Mouse (Mus musculus) embryonic facial prominence, embryonic 14.5 days (tissue): ENCODE measurements around the gene Fzd1. TPM values are rescaled to one million over a fixed set of nuclear protein-coding genes. Genes with fewer than 3 reads are reported as not detected.
A peak's percentile ranks its signal among the peaks of the same experiment; 100 is the strongest.

Experiments used
- ATAC-seq: fragments of 200-750 bp; cut with Nextera tagmentation; 2 replicates; pipeline ENCODE4 v1.8.0; 2017; ENCODE audit warnings: low read depth, moderate number of reproducible peaks, moderate TSS enrichment
- DNase-seq: peaks from one replicate; pipeline ENCODE4 v3.0.0-alpha.2; 2015; ENCODE audit warnings: low spot score
- H3K27ac ChIP-seq: fragments of 300-500 bp; sonication (generic); replicated peaks from 2 replicates; pipeline ENCODE4 v1.5.1; 2014; ENCODE audit warnings: low read depth, mild to moderate bottlenecking, low read length, moderate library complexity
- H3K27me3 ChIP-seq: fragments of 300-500 bp; sonication (generic); replicated peaks from 2 replicates; pipeline ENCODE4 v1.6.1; 2014; ENCODE audit warnings: low read length; ENCODE audit not compliant: control insufficient read depth, insufficient read depth
- H3K36me3 ChIP-seq: fragments of 300-500 bp; sonication (generic); 2 replicates; pipeline ENCODE4 v1.6.1; 2014; ENCODE audit warnings: low read length, mixed read lengths; ENCODE audit not compliant: control insufficient read depth, insufficient read depth
- H3K4me1 ChIP-seq: fragments of 300-500 bp; sonication (generic); 2 replicates; pipeline ENCODE4 v1.6.1; 2014; ENCODE audit warnings: antibody characterized with exemption, low read length; ENCODE audit not compliant: control insufficient read depth, insufficient read depth
- H3K4me2 ChIP-seq: fragments of 300-500 bp; sonication (generic); 2 replicates; pipeline ENCODE4 v1.6.1; 2014; ENCODE audit warnings: low read depth, mild to moderate bottlenecking, low read length, moderate library complexity, mixed read lengths
- H3K4me3 ChIP-seq: fragments of 300-500 bp; sonication (generic); 2 replicates; pipeline ENCODE4 v1.5.1; 2014; ENCODE audit warnings: low read depth, mild to moderate bottlenecking, low read length
- H3K9ac ChIP-seq: fragments of 300-500 bp; sonication (generic); 2 replicates; pipeline ENCODE4 v1.6.1; 2014; ENCODE audit warnings: low read depth, mild to moderate bottlenecking, low read length, moderate library complexity, mixed read lengths
- H3K9me3 ChIP-seq: fragments of 300-500 bp; sonication (generic); 2 replicates; pipeline ENCODE4 v1.6.1; 2016; ENCODE audit warnings: low read length; ENCODE audit not compliant: control insufficient read depth
- WGBS: fragments of 180-500 bp; shearing (Covaris S2); extraction: QIAGEN DNeasy Blood & Tissue Kit; methylation state at CpG from one replicate; pipeline ENCODE4 v1.1.7; 2014; 5-methylcytosine and 5-hydroxymethylcytosine counted together
- polyA plus RNA-seq: library from polyadenylated mRNA; unstranded; fragments of >200 nt; fragmentation: Nextera tagmentation; extraction: Ambion mirVana; gene quantifications from 2 replicates; pipeline ENCODE4 v1.2.1, GENCODE M21; 2014

Fzd1 gene
- polyA plus RNA-seq, 1 experiment from 2014 or later = 29.6 TPM

- no peaks in the 10 kb centered on the region for H3K36me3 ChIP-seq
- H3K27me3 ChIP-seq = no peaks in the 10 kb centered on the region
- 77% methylated on average over 3 of the region's 3 CpGs for WGBS
- H3K4me3 ChIP-seq = no peak overlapping the region
- no peaks in the 10 kb centered on the region for H3K9me3 ChIP-seq
- no peak for DNase-seq
- no peak overlapping the region for H3K27ac ChIP-seq
- H3K9ac ChIP-seq = no peak overlapping the region
- no peaks in the 10 kb centered on the region for H3K4me1 ChIP-seq
- no peak for ATAC-seq
- H3K4me2 ChIP-seq = no peak overlapping the region
Observed at GRCm38 (mm10) chr5:4778274-4778673, 20.4 kb upstream of the Fzd1 start.

- Histone ChIP-seq H3K9me3 (no peaks in the 10 kb centered on the region), H3K4me3 (no peak overlapping the region), H3K27me3 (no peaks in the 10 kb centered on the region), H3K27ac (no peak overlapping the region), H3K9ac (no peak overlapping the region), H3K4me1 (no peaks in the 10 kb centered on the region), H3K36me3 (no peaks in the 10 kb centered on the region), H3K4me2 (no peak overlapping the region)
- ATAC-seq (no peak), DNase-seq (no peak)
- WGBS = 68% methylated on average over 2 of the region's 2 CpGs
Observed at GRCm38 (mm10) chr5:4776495-4776894, 18.7 kb upstream of the Fzd1 start.

GRCm38 (mm10) chr5:4773090-4773772 lies 15.4 kb upstream of the Fzd1 start:
- H3K4me1 ChIP-seq = no peaks in the 10 kb centered on the region
- H3K4me2 ChIP-seq = no peak overlapping the region
- WGBS = 47% methylated on average over 9 of the region's 9 CpGs
- H3K27ac ChIP-seq = no peak overlapping the region
- H3K36me3 ChIP-seq = no peaks in the 10 kb centered on the region
- H3K27me3 ChIP-seq = no peaks in the 10 kb centered on the region
- no peak overlapping the region for H3K4me3 ChIP-seq
- H3K9ac ChIP-seq = no peak overlapping the region
- DNase-seq (no peak), ATAC-seq (no peak)
- H3K9me3 ChIP-seq = no peaks in the 10 kb centered on the region; the same call in 1 of the 2 replicates

GRCm38 (mm10) chr5:4770609-4771008 lies 12.8 kb upstream of the Fzd1 start:
- Histone ChIP-seq H3K4me2 (no peak overlapping the region), H3K27ac (no peak overlapping the region), H3K36me3 (no peaks in the 10 kb centered on the region), H3K27me3 (no peaks in the 10 kb centered on the region), H3K9me3 (no peaks in the 10 kb centered on the region; the same call in 1 of the 2 replicates), H3K4me3 (no peak overlapping the region), H3K9ac (no peak overlapping the region), H3K4me1 (no peaks in the 10 kb centered on the region; the same call in 1 of the 2 replicates)
- 83% methylated on average over 1 of the region's 1 CpGs for WGBS
- ATAC-seq (no peak), DNase-seq (no peak)

GRCm38 (mm10) chr5:4767896-4768295 lies 10.1 kb upstream of the Fzd1 start:
- Histone ChIP-seq H3K9me3 (no peaks in the 10 kb centered on the region; the same call in 1 of the 2 replicates), H3K27me3 (no peaks in the 10 kb centered on the region), H3K4me1 (no peaks in the 10 kb centered on the region; the same call in 1 of the 2 replicates), H3K36me3 (no peaks in the 10 kb centered on the region), H3K9ac (no peak overlapping the region), H3K4me3 (no peak overlapping the region), H3K27ac (no peak overlapping the region), H3K4me2 (no peak overlapping the region)
- 50% methylated on average over 2 of the region's 2 CpGs for WGBS
- peak; percentile 77 for ATAC-seq
- DNase-seq = peak; percentile 54

- Histone ChIP-seq H3K4me1 (no peaks in the 10 kb centered on the region; the same call in 1 of the 2 replicates), H3K27ac (no peak overlapping the region), H3K9me3 (no peaks in the 10 kb centered on the region; the same call in 1 of the 2 replicates), H3K36me3 (no peaks in the 10 kb centered on the region), H3K9ac (no peak overlapping the region), H3K4me3 (no peak overlapping the region), H3K4me2 (no peak overlapping the region), H3K27me3 (no peaks in the 10 kb centered on the region)
- DNase-seq (no peak), ATAC-seq (no peak)
- WGBS = 70% methylated on average over 5 of the region's 5 CpGs
Observed at GRCm38 (mm10) chr5:4766719-4767118, 8.9 kb upstream of the Fzd1 start.

- H3K36me3 ChIP-seq = no peaks in the 10 kb centered on the region
Observed at GRCm38 (mm10) chr5:4761891-4762290, 4.1 kb upstream of the Fzd1 start.

GRCm38 (mm10) chr5:4758331-4759080 lies 671 bp upstream of the Fzd1 start:
- H3K27me3 ChIP-seq = no peaks in the 10 kb centered on the region
- peak overlapping the region; percentile 94 for H3K4me2 ChIP-seq
- no peaks in the 10 kb centered on the region for H3K9me3 ChIP-seq
- peak overlapping the region; percentile 95 for H3K9ac ChIP-seq
- ATAC-seq = peak; percentile 9
- no peak for DNase-seq
- H3K27ac ChIP-seq = peak overlapping the region; percentile 98
- WGBS = under 1% methylated on average over 23 of the region's 23 CpGs
- peaks cover 12% of the 10 kb centered on the region for H3K4me1 ChIP-seq
- no peaks in the 10 kb centered on the region for H3K36me3 ChIP-seq
- H3K4me3 ChIP-seq = peak overlapping the region; percentile 89

More at GRCm38 (mm10) chr5:4761891-4762290, 4.1 kb upstream of the Fzd1 start:
- Histone ChIP-seq H3K4me1 (no peaks in the 10 kb centered on the region; the same call in 1 of the 2 replicates), H3K27ac (no peak overlapping the region), H3K4me2 (no peak overlapping the region), H3K27me3 (no peaks in the 10 kb centered on the region), H3K9ac (no peak overlapping the region), H3K9me3 (no peaks in the 10 kb centered on the region), H3K4me3 (no peak overlapping the region)
- no peak for ATAC-seq
- DNase-seq = no peak
